Mouse (Mus musculus) intestine, embryonic 14.5 days (tissue): Measurements from ENCODE around the gene Ppp1r3c. TPM values are rescaled to one million over a fixed set of nuclear protein-coding genes. Genes with fewer than 3 reads are reported as not detected.
"Not testable (repeated sequence)": the region's sequence is repeated elsewhere in the genome, so short reads cannot be mapped to it uniquely, and the experiment has no call there.

Experiments used
- ATAC-seq: fragments of 200-750 bp; cut with Nextera tagmentation; replicated peaks from 2 replicates; pipeline ENCODE4 v1.8.0; 2017; ENCODE audit warnings: low read depth, moderate number of reproducible peaks, moderate TSS enrichment, moderate library complexity; ENCODE audit not compliant: low FRiP score, low TSS enrichment
- DNase-seq: peaks from one replicate; pipeline ENCODE4 v3.0.0-alpha.2; 2018; ENCODE audit warnings: low spot score
- H3K27ac ChIP-seq: fragments of 300-500 bp; sonication (generic); 2 replicates; pipeline ENCODE4 v1.5.1; 2014; ENCODE audit warnings: low read depth, mild to moderate bottlenecking, control low read depth
- H3K27me3 ChIP-seq: fragments of 300-500 bp; sonication (generic); replicated peaks from 2 replicates; pipeline ENCODE4 v1.6.1; 2014; ENCODE audit warnings: low read length, control low read depth; ENCODE audit not compliant: control insufficient read depth, insufficient read depth
- H3K36me3 ChIP-seq: fragments of 300-500 bp; sonication (generic); 2 replicates; pipeline ENCODE4 v1.6.1; 2014; ENCODE audit warnings: low read length, control low read depth; ENCODE audit not compliant: control insufficient read depth, insufficient read depth
- H3K4me1 ChIP-seq: fragments of 300-500 bp; sonication (generic); replicated peaks from 2 replicates; pipeline ENCODE4 v1.6.1; 2014; ENCODE audit warnings: low read length, control low read depth, mixed read lengths; ENCODE audit not compliant: control insufficient read depth, insufficient read depth
- H3K4me2 ChIP-seq: fragments of 300-500 bp; sonication (generic); 2 replicates; pipeline ENCODE4 v1.6.1; 2014; ENCODE audit warnings: low read length
- H3K4me3 ChIP-seq: fragments of 300-500 bp; sonication (generic); 2 replicates; pipeline ENCODE4 v1.5.1; 2014; ENCODE audit warnings: low read depth, low read length, control low read depth, mixed read lengths
- H3K9ac ChIP-seq: fragments of 300-500 bp; sonication (generic); 2 replicates; pipeline ENCODE4 v1.6.1; 2014; ENCODE audit warnings: mild to moderate bottlenecking, low read length
- H3K9me3 ChIP-seq: fragments of 300-500 bp; sonication (generic); 2 replicates; pipeline ENCODE4 v1.6.1; 2016; ENCODE audit warnings: low read length, control low read depth; ENCODE audit not compliant: control insufficient read depth
- WGBS: fragments of 180-500 bp; shearing (Covaris S2); extraction: QIAGEN DNeasy Blood & Tissue Kit; methylation state at CpG from one replicate; pipeline ENCODE4 v1.1.7; 2014; 5-methylcytosine and 5-hydroxymethylcytosine counted together
- polyA plus RNA-seq: library from polyadenylated mRNA; unstranded; fragments of >200 nt; fragmentation: Nextera tagmentation; extraction: Ambion mirVana; gene quantifications from 2 replicates; pipeline ENCODE4 v1.2.1, GENCODE M21; 2014

Gene Ppp1r3c
- polyA plus RNA-seq, 1 experiment from 2014 or later = 11.7 TPM

GRCm38 (mm10) chr19:36731310-36731709, 5.1 kb downstream of the Ppp1r3c start:
- Histone ChIP-seq H3K36me3 (peaks cover 17% of the 10 kb centered on the region), H3K27me3 (no peaks in the 10 kb centered on the region), H3K4me1 (no peaks in the 10 kb centered on the region), H3K4me2 (no peak overlapping the region), H3K9me3 (no peaks in the 10 kb centered on the region), H3K27ac (no peak overlapping the region), H3K4me3 (no peak overlapping the region), H3K9ac (no peak overlapping the region)
- WGBS = 90% methylated on average over 11 of the region's 11 CpGs
- ATAC-seq (no peak), DNase-seq (no peak)

- H3K27ac ChIP-seq, H3K4me2 ChIP-seq, H3K9me3 ChIP-seq, H3K9ac ChIP-seq, H3K27me3 ChIP-seq, ATAC-seq, H3K4me1 ChIP-seq, H3K4me3 ChIP-seq, DNase-seq: not testable (repeated sequence)
- peaks cover 17% of the 10 kb centered on the region for H3K36me3 ChIP-seq
- 95% methylated on average over 2 of the region's 2 CpGs for WGBS
Measured at GRCm38 (mm10) chr19:36730414-36730813, 6.0 kb downstream of the Ppp1r3c start.

- H3K4me3 ChIP-seq = no peak overlapping the region
- ATAC-seq (no peak), DNase-seq (no peak)
- H3K27me3 ChIP-seq = no peaks in the 10 kb centered on the region
- no peaks in the 10 kb centered on the region for H3K9me3 ChIP-seq
- peaks cover 17% of the 10 kb centered on the region for H3K36me3 ChIP-seq
- WGBS = 85% methylated on average over 12 of the region's 12 CpGs
- no peak overlapping the region for H3K27ac ChIP-seq
- H3K4me1 ChIP-seq = no peaks in the 10 kb centered on the region
- H3K4me2 ChIP-seq = no peak overlapping the region
- H3K9ac ChIP-seq = no peak overlapping the region
Measured at GRCm38 (mm10) chr19:36728741-36729460, 7.6 kb downstream of the Ppp1r3c start.

- Histone ChIP-seq H3K4me2 (no peak overlapping the region), H3K27ac (no peak overlapping the region), H3K4me1 (no peaks in the 10 kb centered on the region), H3K36me3 (no peaks in the 10 kb centered on the region), H3K9ac (no peak overlapping the region), H3K9me3 (no peaks in the 10 kb centered on the region), H3K27me3 (no peaks in the 10 kb centered on the region), H3K4me3 (no peak overlapping the region)
- DNase-seq (no peak), ATAC-seq (no peak)
- WGBS = 66% methylated on average over 7 of the region's 7 CpGs
Measured at GRCm38 (mm10) chr19:36724970-36725369, 11.5 kb downstream of the Ppp1r3c start.

GRCm38 (mm10) chr19:36721139-36721538, 15.3 kb downstream of the Ppp1r3c start:
- no peak overlapping the region for H3K4me2 ChIP-seq
- H3K9ac ChIP-seq = no peak overlapping the region
- ATAC-seq (no peak), DNase-seq (no peak)
- 65% methylated on average over 8 of the region's 8 CpGs for WGBS
- H3K27me3 ChIP-seq = no peaks in the 10 kb centered on the region
- H3K4me3 ChIP-seq = no peak overlapping the region
- H3K36me3 ChIP-seq = no peaks in the 10 kb centered on the region
- no peaks in the 10 kb centered on the region for H3K9me3 ChIP-seq
- H3K4me1 ChIP-seq = no peaks in the 10 kb centered on the region
- H3K27ac ChIP-seq = no peak overlapping the region

GRCm38 (mm10) chr19:36716221-36716620, 20.2 kb downstream of the Ppp1r3c start:
- Histone ChIP-seq H3K4me3 (no peak overlapping the region), H3K27me3 (no peaks in the 10 kb centered on the region), H3K4me2 (no peak overlapping the region), H3K9me3 (no peaks in the 10 kb centered on the region), H3K9ac (no peak overlapping the region), H3K36me3 (no peaks in the 10 kb centered on the region), H3K4me1 (no peaks in the 10 kb centered on the region), H3K27ac (no peak overlapping the region)
- ATAC-seq (no peak), DNase-seq (peak; percentile 18)
- 64% methylated on average over 7 of the region's 7 CpGs for WGBS

DNA sequence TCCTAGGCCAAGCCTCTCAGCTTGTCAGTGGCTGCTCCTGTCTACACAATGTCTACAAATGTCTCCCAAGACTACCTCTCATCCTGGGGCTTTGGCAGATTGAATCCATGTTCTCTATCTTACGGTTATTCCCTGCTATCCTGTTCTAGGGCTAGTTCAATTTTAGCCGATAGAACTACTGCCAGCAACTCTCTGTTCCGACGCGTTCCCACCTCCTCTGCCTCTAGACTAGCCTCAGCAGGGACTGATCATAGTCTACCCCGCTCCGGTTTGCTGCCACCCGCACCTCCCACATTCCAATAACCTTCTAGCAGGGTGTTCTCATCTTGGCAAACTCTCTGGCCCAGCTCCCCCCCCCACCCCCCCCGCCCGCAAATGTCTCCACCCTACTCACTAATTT, 20.9 kb downstream of the Ppp1r3c start:
- H3K9me3 ChIP-seq = no peaks in the 10 kb centered on the region
- no peaks in the 10 kb centered on the region for H3K27me3 ChIP-seq
- no peaks in the 10 kb centered on the region for H3K4me1 ChIP-seq
- no peaks in the 10 kb centered on the region for H3K36me3 ChIP-seq
- DNase-seq (peak; percentile 3), ATAC-seq (no peak)
- H3K4me3 ChIP-seq = no peak overlapping the region
- no peak overlapping the region for H3K9ac ChIP-seq
- no peak overlapping the region for H3K27ac ChIP-seq
- no peak overlapping the region for H3K4me2 ChIP-seq
- WGBS = 93% methylated on average over 10 of the region's 10 CpGs

DNA sequence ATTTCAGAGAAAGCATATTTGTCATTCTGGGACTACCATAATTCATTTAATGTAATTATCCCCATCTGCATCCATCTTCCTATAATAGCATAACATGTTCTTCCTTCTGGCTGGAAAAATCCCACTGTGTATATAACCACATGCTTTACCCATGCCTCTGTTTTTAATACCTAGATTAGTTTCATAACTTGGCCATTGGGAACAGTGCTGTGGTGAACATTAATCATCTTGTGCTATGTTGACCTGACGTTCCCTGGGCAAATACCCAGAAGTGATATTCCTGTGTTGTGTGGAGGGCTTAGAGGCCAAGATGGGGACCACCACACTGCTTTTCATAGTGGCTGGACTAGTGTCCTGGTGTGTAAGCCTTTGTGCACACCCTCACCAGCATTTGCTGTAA, 22.0 kb downstream of the Ppp1r3c start:
- Histone ChIP-seq H3K36me3 (no peaks in the 10 kb centered on the region), H3K4me3 (no peak overlapping the region), H3K4me1 (no peaks in the 10 kb centered on the region), H3K27ac (no peak overlapping the region), H3K4me2 (no peak overlapping the region), H3K9ac (no peak overlapping the region), H3K9me3 (no peaks in the 10 kb centered on the region), H3K27me3 (no peaks in the 10 kb centered on the region)
- peak; percentile 38 for DNase-seq
- no peak for ATAC-seq
- 42% methylated on average over 1 of the region's 1 CpGs for WGBS

GRCm38 (mm10) chr19:36713092-36713491, 23.4 kb downstream of the Ppp1r3c start:
- Histone ChIP-seq H3K9ac (no peak overlapping the region), H3K27ac (no peak overlapping the region), H3K9me3 (no peaks in the 10 kb centered on the region), H3K4me1 (no peaks in the 10 kb centered on the region), H3K27me3 (no peaks in the 10 kb centered on the region), H3K4me3 (no peak overlapping the region), H3K36me3 (no peaks in the 10 kb centered on the region), H3K4me2 (no peak overlapping the region)
- WGBS = 50% methylated on average over 13 of the region's 13 CpGs
- DNase-seq (peak; percentile 51), ATAC-seq (no peak)
